Mouse (Mus musculus): ENCODE data around the gene Slc25a38.
"Not testable (repeated sequence)": the region's sequence is repeated elsewhere in the genome, so short reads cannot be mapped to it uniquely, and the experiment has no call there.

Gene Slc25a38

GRCm38 (mm10) chr9:120099304-120099703 lies 10.9 kb upstream of the Slc25a38 start:
- no peak for DNase-seq (ENCODE audit: low read depth, low spot score)

- no peak for DNase-seq (ENCODE audit: low read depth, low spot score)
Measured at GRCm38 (mm10) chr9:120101165-120101564, 9.0 kb upstream of the Slc25a38 start.

GRCm38 (mm10) chr9:120108953-120109352 lies 1.2 kb upstream of the Slc25a38 start:
- DNase-seq (ENCODE audit: low read depth, low spot score): not testable (repeated sequence)

GRCm38 (mm10) chr9:120111156-120111945 lies 1.2 kb downstream of the Slc25a38 start:
- no peak for DNase-seq (ENCODE audit: low read depth, low spot score)

- DNase-seq (ENCODE audit: low read depth, low spot score): peak; percentile 62
Measured at GRCm38 (mm10) chr9:120112472-120112871, 2.3 kb downstream of the Slc25a38 start.

GRCm38 (mm10) chr9:120113456-120113855 lies 3.3 kb downstream of the Slc25a38 start:
- no peak for DNase-seq (ENCODE audit: low read depth, low spot score)

- DNase-seq (ENCODE audit: low read depth, low spot score): no peak
Measured at GRCm38 (mm10) chr9:120114051-120114788, 4.0 kb downstream of the Slc25a38 start.

- DNase-seq (ENCODE audit: low read depth, low spot score): peak; percentile 68
Measured at GRCm38 (mm10) chr9:120114789-120115151, 4.6 kb downstream of the Slc25a38 start.

GRCm38 (mm10) chr9:120115580-120115979 lies 5.4 kb downstream of the Slc25a38 start:
- DNase-seq (ENCODE audit: low read depth, low spot score): peak; percentile 83

- DNase-seq (ENCODE audit: low read depth, low spot score): peak; percentile 72
Measured at GRCm38 (mm10) chr9:120116184-120116624, 6.0 kb downstream of the Slc25a38 start.

GRCm38 (mm10) chr9:120118212-120118611 lies 8.0 kb downstream of the Slc25a38 start:
- no peak for DNase-seq (ENCODE audit: low read depth, low spot score)

GRCm38 (mm10) chr9:120120503-120120902 lies 10.3 kb downstream of the Slc25a38 start:
- no peak for DNase-seq (ENCODE audit: low read depth, low spot score)

GRCm38 (mm10) chr9:120126868-120127267 lies 16.7 kb downstream of the Slc25a38 start:
- DNase-seq (ENCODE audit: low read depth, low spot score): no peak

- DNase-seq (ENCODE audit: low read depth, low spot score): peak; percentile 91
Measured at GRCm38 (mm10) chr9:120127538-120128251, 17.5 kb downstream of the Slc25a38 start, which contains the start of gene Rpsa. Gene Rpsa (plus strand): TSS chr9:120127689.

- no peak for DNase-seq (ENCODE audit: low read depth, low spot score)
Measured at GRCm38 (mm10) chr9:120129276-120129675, 19.1 kb downstream of the Slc25a38 start.

- DNase-seq (ENCODE audit: low read depth, low spot score): no peak
Measured at GRCm38 (mm10) chr9:120131784-120132288, 21.7 kb downstream of the Slc25a38 start.

GRCm38 (mm10) chr9:120132980-120133754 lies 23.0 kb downstream of the Slc25a38 start:
- DNase-seq (ENCODE audit: low read depth, low spot score): no peak

GRCm38 (mm10) chr9:120133755-120134475 lies 23.7 kb downstream of the Slc25a38 start:
- no peak for DNase-seq (ENCODE audit: low read depth, low spot score)

- DNase-seq (ENCODE audit: low read depth, low spot score): no peak
Measured at GRCm38 (mm10) chr9:120134529-120135160, 24.5 kb downstream of the Slc25a38 start.

- no peak for DNase-seq (ENCODE audit: low read depth, low spot score)
Measured at GRCm38 (mm10) chr9:120135454-120135853, 25.3 kb downstream of the Slc25a38 start.

All from c-Kit-negative CD71-positive TER-119-positive erythroid progenitor cells, embryonic 14.5 days (primary cell).